Mouse (Mus musculus) liver, adult (tissue): ENCODE results near the gene Birc2.

Experiments
- GATA4 ChIP-seq: IDR thresholded peaks from 2 replicates; pipeline ENCODE4 v1.6.1; 2014; ENCODE audit warnings: mild to moderate bottlenecking, low read length; ENCODE audit not compliant: insufficient replicate concordance

Gene Birc2

DNA sequence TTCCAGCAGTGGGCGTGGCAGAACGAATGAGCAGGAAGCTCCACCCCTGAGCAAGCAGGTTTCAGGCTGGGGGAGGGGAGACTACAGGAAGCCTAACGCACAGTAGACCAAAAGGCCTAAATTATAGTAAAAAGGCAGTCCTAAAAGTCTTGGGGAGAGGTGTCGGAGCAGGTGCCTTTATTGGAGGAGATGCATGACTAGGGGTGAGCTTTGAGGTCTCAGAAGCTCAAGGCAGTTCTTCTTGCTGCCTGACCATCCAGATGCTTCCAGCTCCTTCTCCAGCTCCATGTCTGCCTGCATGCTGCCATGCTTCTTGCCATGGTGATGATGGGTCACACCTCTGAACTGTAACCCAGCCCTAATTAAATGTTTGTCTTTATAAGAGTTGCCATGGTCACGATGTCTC lies 31.8 kb downstream of the Birc2 start:
- TF ChIP-seq GATA4: no peak

DNA sequence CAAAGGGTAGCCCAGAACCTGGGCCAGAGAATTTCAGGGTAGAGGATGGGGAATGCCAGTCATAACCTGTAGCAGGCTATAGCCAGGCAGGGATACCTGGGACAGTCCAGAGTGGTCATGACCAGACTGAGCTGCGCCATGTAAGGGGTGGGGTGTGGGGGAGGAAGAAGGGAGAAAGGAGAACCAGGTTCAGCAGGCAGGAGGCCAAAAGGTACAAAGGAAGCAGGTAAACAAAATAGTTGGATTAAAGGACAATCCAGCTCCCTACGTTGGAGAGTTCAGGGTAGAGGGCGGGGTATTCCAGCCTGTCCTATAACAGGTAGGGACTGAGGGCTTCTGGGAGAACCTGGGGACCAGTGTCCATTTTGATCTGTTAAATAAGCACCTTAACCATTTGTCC lies 38.3 kb downstream of the Birc2 start:
- no peak for TF ChIP-seq GATA4

DNA sequence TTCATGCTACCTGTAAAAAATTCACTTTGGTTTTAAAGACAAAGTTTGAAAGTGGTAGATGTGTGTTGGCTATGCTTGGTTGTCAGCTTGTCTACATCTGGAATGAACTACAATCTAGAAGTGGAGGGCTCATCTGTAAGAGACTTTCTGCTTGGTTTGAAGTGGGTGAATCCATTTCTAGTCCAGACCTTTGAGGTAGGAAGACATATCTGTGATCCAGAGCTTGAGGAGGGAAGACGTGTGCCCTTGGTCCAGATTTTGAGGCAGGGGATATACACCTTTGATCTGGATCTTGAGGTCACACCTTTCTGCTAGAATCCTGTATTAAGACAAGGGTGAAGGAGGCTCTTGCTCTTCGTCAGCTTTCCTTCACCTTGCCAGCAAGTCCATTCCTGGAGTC lies 39.3 kb downstream of the Birc2 start:
- TF ChIP-seq GATA4: no peak

DNA sequence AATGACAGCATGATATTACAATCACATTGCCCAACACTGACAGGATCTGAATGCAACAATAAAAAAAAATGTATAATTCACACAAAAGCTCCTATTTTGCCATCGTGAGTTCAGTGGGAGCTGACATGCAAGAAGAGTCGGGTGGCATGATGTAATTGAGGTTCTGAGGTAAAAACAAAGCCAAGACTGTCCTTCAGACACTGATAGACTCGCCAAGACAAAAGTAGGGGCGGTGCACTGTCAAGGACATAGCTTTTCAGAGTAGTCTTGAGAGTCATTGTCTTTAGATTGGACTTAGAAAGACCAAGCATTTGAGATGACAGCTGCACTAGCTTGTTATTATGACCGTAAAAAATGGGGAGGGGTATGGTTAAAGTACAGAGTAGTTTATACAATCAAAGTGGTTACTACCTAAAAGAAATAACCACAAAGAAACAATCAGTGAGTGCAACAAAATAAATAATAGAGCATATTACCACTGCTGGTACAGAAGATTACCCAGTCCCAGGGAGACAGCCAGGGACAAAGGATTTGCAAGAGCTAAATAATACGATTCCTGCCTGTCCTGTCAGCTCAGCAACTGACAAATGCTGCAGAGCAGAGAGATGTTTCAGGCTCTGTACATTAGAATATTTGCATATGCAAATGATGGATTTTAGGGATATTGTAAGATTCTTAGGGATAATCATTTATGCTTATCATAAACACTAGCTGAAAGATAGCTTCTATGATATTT lies 40.6 kb downstream of the Birc2 start:
- TF ChIP-seq GATA4: no peak

DNA sequence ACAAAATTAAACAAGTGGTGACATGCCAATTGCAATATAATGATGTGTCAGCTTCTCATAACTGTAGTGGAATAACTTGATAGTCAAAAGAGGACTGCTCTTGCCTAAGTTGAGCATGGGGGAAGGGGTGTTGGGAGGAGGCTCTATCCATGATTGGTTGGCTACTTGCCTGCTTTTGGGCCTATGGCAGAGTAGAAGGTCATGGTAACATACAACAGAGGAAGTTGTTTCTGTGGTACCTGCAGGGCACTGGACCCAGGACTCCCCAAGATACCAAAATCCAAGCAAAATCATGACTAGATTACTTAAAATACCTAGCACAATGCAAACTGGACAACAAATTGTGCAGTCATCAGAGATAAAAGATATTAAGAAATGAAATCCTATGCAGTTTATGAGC lies 41.3 kb downstream of the Birc2 start:
- no peak for TF ChIP-seq GATA4

DNA sequence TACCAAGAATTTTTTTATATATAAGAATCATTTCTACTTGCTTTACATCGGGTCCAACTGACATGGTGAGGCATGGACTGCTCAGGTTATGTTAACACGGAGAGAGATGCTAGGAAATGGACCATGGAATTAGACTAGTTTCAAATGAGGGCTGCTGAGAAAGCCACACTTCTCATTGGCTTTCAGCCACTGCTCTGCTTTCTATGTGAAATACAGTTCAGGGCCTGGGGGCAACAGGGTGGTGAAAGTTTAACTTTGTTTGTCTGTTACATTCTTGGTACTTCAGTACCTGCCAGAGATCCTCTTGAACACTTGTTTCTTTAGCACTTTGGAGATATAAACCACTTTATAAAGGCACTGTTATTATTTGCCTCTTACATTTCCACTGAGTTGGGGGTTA lies 43.3 kb downstream of the Birc2 start:
- no peak for TF ChIP-seq GATA4

DNA sequence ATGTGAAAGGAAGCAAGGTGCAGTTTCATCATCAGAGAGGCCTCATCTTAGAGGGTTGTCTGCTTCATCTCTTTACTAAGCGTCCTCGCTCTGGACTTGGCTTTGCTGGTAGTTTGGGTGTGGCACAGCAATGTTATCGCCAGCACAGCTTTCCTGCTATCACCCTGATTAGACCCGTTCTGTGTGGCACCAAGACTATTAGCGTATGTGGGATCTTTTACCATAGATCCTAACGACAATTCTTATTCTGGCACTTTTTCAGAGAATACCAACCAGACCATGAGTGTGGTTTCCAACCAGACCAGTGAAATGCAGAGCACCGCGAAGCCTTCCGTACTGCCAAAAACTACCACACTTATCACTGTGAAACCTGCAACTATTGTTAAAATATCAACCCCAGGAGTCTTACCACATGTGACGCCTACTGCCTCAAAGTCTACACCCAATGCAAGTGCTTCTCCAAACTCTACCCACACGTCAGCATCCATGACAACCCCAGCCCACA lies 46.2 kb downstream of the Birc2 start:
- TF ChIP-seq GATA4: no peak

DNA sequence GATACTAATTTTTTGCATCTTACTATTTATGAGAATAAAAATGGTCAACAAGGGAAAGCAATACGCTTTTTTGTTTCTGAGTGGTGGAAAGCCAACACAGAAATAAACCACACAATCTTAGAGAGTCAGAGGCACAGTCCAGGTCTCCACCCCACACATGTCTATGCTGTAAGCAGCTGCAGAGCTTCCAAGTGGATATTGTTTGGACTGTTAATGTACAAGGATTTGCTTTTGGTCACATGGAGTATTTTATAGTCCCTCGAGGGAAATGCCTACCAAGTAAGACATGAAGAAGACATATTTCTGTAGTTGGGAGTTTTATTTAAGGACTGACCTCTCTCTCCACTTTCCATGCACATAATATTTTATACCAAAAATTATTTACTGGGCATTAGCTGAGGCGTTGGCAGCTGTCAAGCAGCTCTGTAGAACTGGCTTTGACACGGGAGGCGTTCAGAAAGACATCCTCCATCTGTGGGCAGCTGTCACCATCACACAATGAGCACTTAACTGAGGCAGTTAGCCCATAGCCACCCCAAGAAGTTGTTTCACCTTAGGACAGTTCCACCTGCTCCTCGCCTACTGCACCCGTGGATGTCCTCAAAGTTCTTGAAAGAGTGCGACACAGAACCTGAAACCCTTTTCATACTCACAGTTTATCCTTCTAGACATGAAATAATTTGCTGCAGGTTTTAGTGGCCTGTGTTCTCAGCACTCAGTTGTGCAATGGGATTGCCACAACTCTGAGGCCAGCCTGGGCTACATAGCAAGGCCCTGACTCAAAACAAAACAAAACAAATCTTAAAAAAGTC lies 46.9 kb downstream of the Birc2 start:
- no peak for TF ChIP-seq GATA4

DNA sequence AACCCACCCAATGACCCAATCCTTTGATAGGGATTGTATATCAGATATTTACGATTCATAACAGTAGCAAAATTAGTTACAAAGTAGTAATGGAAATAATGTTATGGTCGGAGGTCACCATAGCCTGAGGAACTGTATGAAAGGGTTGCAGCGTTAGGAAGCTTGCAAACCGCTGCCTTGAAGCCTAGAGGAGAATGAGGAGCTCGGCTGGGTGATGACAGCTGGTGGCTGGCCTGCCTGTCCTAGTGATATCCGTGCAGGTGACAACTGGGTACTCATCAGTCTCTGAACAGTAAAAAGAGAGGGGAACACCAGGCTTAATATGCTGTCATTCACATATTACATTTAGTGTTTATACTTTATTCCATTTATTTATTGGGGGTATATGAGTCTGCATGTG lies 48.5 kb downstream of the Birc2 start:
- TF ChIP-seq GATA4: no peak

DNA sequence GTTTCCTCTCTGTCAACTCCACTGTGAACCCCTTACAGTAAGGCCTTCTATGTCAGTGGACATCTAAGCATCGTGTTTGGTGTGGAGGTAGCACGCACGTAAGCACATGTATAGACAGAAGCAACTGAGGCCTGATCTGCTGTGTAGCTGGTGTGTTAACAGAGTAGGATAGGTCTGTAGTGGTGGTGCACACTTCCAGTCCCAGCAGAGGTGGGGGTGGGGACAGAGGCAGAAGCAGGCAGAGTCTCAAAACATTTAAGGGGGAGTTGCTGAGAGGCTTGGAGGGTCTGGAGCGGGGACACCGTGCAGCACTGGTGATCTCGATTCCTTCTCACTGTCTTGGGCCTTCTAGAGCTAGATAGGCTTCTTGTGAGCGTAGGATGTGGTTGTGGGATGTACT lies 50.8 kb downstream of the Birc2 start:
- TF ChIP-seq GATA4: no peak

DNA sequence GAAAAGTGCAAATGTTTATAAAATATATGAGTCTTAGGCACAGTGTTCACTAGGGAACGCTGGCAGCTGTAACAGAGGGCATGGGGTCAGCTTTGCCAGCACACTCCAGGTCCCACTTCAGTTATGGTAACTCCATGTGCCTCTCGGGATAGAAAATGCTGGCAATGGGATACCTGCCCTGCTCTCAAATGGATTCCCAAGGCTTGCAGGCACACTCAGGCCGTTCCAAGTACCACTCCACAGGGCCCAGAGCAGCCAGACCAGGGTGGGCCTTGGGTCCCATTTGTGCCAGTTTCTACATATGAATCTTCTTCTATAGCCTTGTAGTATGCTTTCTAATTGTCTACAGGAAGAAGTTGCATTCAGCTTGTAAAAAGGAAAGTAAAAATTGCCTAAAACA lies 51.5 kb downstream of the Birc2 start:
- no peak for TF ChIP-seq GATA4

DNA sequence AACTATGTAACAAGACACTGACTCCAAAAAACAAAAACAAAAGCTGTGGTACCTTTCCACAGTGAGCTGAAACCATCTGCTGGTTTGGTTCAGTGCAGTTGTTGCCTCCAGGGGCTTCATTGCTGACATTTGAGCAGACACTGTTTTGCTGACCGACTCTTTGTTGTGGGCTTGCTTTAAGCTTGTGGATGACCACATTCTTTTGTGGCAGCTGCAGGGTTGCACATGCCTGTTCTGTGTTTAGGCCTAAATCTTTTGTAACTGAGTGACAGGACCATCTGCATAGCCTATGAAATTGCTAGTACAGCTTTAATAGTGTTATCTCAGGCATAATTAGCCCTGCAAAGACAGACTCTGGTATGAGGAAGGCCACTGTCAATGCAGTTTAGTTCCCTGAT lies 52.2 kb downstream of the Birc2 start:
- no peak for TF ChIP-seq GATA4

DNA sequence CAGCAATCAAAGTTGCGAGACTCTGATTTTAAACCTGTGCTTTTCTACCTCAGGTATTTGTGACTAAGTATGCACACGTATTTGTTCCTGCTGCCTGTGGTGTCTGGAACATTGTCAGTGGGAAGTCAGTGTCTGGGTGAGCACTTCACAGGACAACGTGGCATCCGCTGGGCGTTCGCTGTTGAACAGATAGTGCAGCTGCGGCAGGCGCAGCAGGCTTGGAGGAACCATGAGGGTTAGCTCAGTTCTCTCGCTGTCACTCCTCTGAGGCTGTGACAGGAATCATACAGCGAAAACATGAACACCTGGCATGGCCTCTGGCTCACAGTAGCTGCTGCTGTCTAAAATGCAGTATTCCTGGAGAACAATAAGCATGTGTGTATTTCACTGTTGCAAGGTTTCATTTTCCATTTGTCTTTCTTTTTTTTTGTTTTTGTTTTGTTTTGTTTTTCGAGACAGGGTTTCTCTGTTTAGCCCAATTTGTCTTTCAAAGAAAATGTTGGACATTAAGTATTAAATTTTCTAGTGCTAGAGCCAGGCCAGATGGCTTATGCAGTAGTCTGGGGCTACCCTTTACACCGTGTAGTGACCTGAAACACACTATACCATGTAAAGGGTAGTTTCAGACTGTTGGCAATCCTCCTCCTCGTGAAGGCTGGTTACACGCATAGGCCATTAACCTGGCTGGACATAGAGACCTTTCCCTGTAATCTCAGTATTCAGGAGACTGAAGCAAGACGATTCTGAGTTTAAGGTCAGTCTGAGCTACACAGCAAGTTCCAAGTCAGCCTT lies 52.8 kb downstream of the Birc2 start:
- TF ChIP-seq GATA4: no peak

DNA sequence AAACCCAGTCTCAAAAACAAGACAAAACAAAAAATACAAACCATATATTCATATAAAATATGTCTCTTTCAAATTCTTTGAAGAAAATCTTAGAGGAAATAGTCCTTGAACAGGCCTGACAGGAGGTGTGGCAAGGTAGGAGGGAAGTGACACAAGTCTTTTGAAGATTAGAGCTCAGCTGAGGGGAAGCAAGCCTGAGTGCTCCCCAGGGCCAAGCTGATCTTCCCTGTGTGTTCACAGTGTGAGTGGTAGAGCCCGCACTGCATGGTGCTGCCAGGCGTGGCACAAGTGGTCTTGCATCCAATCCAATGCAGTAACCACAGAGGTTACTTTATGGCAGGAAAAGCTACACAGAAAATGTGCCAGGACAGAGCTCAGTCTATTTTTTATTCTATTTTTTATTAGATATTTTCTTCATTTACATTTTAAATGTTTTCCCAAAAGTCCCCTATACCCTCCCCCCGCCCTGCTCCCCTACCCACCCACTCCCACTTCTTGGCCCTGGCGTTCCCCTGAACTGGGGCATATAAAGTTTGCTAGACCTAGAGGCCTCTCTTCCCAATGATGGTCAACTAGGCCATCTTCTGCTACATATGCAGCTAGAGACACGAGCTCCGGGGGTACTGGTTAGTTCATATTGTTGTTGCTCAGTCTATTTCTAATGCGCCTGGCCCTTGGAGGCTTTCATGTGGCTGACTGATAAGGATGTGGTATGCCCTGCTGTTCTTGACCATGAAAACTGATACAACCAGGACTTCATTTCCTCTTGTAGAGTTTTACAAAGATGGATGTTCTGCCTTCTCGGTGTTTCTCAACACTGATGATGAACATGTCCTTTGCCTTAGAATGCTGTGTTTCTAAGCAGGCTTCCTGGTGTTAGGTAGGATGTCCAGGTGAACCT lies 56.4 kb downstream of the Birc2 start:
- no peak for TF ChIP-seq GATA4

DNA sequence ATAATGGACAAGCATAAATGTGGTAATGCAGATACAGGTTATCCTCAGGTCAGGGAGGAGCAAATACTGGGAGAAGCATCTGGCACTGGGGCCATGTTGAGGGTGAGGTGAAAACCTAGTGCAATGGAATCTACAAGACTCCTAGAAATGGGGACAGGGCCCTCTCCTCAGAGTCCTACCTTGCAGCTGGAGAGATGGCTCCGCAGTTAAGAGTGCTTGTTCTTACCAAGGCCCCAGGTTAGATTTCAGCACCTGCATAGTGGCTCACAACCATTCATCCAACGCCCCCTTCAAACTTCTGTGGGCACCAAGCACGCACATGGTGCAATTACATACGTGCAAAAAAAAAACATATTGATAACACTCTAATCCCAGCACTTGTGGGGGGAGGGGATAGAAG lies 57.1 kb downstream of the Birc2 start:
- no peak for TF ChIP-seq GATA4
